Mouse (Mus musculus) limb, embryonic 11.5 days (tissue): ENCODE data around the gene Rubcnl. TPM values are rescaled to one million over a fixed set of nuclear protein-coding genes. Genes with fewer than 3 reads are reported as not detected.

Experiments used
- ATAC-seq: fragments of 200-750 bp; cut with Nextera tagmentation; 2 replicates; pipeline ENCODE4 v1.8.0; 2017; ENCODE audit warnings: low read depth; ENCODE audit not compliant: insufficient number of reproducible peaks, low FRiP score, low TSS enrichment
- DNase-seq: peaks from one replicate; pipeline ENCODE4 v3.0.0-alpha.2; 2015; ENCODE audit warnings: low spot score
- H3K27ac ChIP-seq: fragments of 300-500 bp; sonication (generic); replicated peaks from 2 replicates; pipeline ENCODE4 v1.5.1; 2014; ENCODE audit warnings: low read depth, mild to moderate bottlenecking, low read length
- H3K27me3 ChIP-seq: fragments of 300-500 bp; sonication (generic); 2 replicates; pipeline ENCODE4 v1.6.1; 2014; ENCODE audit warnings: mild to moderate bottlenecking, low read length, mixed read lengths; ENCODE audit not compliant: control insufficient read depth, insufficient read depth
- H3K36me3 ChIP-seq: fragments of 300-500 bp; sonication (generic); 2 replicates; pipeline ENCODE4 v1.6.1; 2014; ENCODE audit warnings: mild to moderate bottlenecking, low read length, moderate library complexity, mixed read lengths; ENCODE audit not compliant: control insufficient read depth, insufficient read depth
- H3K4me1 ChIP-seq: fragments of 300-500 bp; sonication (generic); 2 replicates; pipeline ENCODE4 v1.6.1; 2014; ENCODE audit warnings: low read length, mixed read lengths; ENCODE audit not compliant: control insufficient read depth, insufficient read depth
- H3K4me2 ChIP-seq: fragments of 300-500 bp; sonication (generic); 2 replicates; pipeline ENCODE4 v1.6.1; 2014; ENCODE audit warnings: low read depth, mild to moderate bottlenecking, moderate library complexity; ENCODE audit not compliant: severe bottlenecking
- H3K4me3 ChIP-seq: fragments of 300-500 bp; sonication (generic); 2 replicates; pipeline ENCODE4 v1.5.1; 2014; ENCODE audit warnings: low read depth, low read length
- H3K9ac ChIP-seq: fragments of 300-500 bp; sonication (generic); 2 replicates; pipeline ENCODE4 v1.6.1; 2014; ENCODE audit warnings: mild to moderate bottlenecking, low read length
- H3K9me3 ChIP-seq: fragments of 300-500 bp; sonication (generic); 2 replicates; pipeline ENCODE4 v1.6.1; 2016; ENCODE audit warnings: low read length; ENCODE audit not compliant: control insufficient read depth
- WGBS: fragments of 180-500 bp; shearing (Covaris S2); extraction: QIAGEN DNeasy Blood & Tissue Kit; methylation state at CpG from one replicate; pipeline ENCODE4 v1.1.7; 2014; 5-methylcytosine and 5-hydroxymethylcytosine counted together
- polyA plus RNA-seq: library from polyadenylated mRNA; unstranded; fragments of >200 nt; fragmentation: Nextera tagmentation; extraction: Ambion mirVana; gene quantifications from 2 replicates; pipeline ENCODE4 v1.2.1, GENCODE M21; 2014

Gene Rubcnl
- polyA plus RNA-seq, 1 experiment from 2014 or later = 0.79 TPM

GRCm38 (mm10) chr14:75022522-75022921 lies 6.7 kb downstream of the Rubcnl start:
- Histone ChIP-seq H3K4me3 (no peak overlapping the region), H3K4me2 (no peak overlapping the region), H3K9me3 (no peaks in the 10 kb centered on the region), H3K27ac (no peak overlapping the region), H3K9ac (no peak overlapping the region), H3K4me1 (no peaks in the 10 kb centered on the region), H3K36me3 (no peaks in the 10 kb centered on the region), H3K27me3 (no peaks in the 10 kb centered on the region)
- 89% methylated on average over 9 of the region's 9 CpGs for WGBS
- no peak for DNase-seq
- ATAC-seq = no peak

DNA sequence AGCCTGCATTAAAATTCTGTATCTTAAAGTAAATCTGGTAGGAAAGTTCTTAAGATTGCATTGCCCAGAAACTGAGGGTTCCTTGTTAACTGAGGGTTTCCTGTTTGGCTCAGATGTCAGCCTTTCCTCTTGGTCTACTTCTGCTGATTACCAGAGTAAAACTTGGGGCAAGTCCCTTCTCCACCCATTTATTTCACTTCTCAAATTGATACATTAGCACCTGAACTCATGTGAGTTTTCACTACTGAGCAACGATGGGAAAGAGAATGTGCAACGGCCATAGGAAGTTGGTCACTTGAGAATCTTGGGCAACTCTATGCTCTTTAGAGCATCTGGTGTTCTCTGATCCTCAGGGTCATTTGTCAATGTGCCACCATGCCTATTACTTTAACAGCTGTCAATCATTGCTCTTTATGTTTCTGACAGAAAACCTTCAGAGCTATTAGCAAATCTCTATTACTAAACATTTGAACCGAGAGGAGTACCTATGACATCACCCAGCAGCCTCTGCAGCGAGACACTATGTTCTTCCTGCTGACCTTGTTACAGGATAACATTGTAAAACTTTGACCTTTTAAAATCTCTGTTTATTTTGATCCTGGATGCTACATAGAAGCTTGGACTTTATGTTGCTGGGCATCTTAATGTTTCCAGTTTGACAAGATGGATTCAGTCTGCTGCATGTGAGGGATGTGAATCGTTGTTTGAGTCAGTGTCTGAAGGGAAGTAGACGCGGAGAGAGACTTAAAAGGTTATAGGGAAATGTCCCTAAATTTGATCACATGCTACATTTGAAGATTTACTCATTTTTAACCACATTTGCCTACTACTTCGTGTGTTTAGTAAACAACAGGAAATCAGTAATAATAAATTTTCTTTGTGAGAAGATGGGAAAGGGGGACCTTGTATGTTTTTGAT lies 9.2 kb downstream of the Rubcnl start:
- no peaks in the 10 kb centered on the region for H3K9me3 ChIP-seq
- no peaks in the 10 kb centered on the region for H3K36me3 ChIP-seq
- H3K4me2 ChIP-seq = no peak overlapping the region
- H3K4me3 ChIP-seq = no peak overlapping the region
- WGBS = 84% methylated on average over 8 of the region's 8 CpGs
- H3K9ac ChIP-seq = no peak overlapping the region
- no peaks in the 10 kb centered on the region for H3K4me1 ChIP-seq
- H3K27me3 ChIP-seq = no peaks in the 10 kb centered on the region
- DNase-seq (no peak), ATAC-seq (no peak)
- no peak overlapping the region for H3K27ac ChIP-seq

DNA sequence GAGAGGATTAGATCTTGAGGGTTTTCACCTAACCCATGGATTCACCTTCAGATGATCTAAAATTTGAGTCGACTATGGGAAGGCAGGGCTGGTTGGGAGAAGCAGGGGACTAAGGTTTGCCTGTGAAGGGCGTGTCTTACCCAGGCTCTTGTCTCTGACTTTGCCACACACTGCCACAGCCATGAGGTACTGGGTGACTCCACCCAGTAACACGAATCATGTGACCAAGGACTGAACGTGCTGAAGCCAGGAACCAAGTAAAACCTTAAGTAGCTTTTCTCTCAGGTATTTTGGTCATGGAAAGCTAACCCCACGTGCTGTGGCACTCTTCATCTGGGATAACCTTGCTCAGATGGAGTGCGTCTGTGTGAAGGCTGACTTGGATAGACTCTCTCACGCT lies 14.9 kb downstream of the Rubcnl start:
- Histone ChIP-seq H3K27ac (no peak overlapping the region), H3K4me3 (no peak overlapping the region), H3K36me3 (no peaks in the 10 kb centered on the region), H3K9ac (no peak overlapping the region), H3K4me2 (no peak overlapping the region), H3K9me3 (no peaks in the 10 kb centered on the region), H3K4me1 (no peaks in the 10 kb centered on the region), H3K27me3 (no peaks in the 10 kb centered on the region)
- ATAC-seq = no peak
- 75% methylated on average over 7 of the region's 7 CpGs for WGBS
- DNase-seq = no peak

DNA sequence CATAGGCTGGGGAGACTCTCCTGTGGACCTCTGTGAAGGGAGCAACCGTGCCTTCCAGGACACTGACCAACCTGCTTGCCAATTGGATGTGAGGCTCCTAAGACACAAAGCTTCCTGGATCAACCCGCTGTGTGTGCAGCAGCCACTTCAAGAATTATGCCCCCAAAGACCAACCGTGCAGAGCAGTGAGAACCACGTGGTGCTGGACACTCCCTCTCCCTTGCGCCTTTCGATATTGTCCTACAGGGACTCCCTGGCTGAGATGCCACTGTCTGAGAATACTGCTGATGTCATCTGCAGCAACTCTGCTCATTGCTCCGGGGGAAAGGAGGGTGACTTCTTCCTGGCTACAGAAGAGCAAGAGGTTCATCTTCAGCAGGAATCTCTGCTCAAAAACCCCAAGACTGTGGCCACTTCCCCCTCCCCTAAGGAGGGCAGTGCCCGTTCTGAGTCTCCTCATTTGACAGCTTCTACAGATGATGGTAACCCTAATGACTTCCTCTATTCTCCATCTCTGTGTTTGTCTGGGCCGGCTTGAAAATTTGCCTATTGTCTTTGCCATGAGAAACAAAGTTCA lies 16.3 kb downstream of the Rubcnl start:
- DNase-seq (no peak), ATAC-seq (no peak)
- Histone ChIP-seq H3K4me2 (no peak overlapping the region), H3K36me3 (no peaks in the 10 kb centered on the region), H3K27ac (no peak overlapping the region), H3K9ac (no peak overlapping the region), H3K27me3 (no peaks in the 10 kb centered on the region), H3K4me1 (no peaks in the 10 kb centered on the region), H3K4me3 (no peak overlapping the region), H3K9me3 (no peaks in the 10 kb centered on the region)
- WGBS = 83% methylated on average over 9 of the region's 9 CpGs

DNA sequence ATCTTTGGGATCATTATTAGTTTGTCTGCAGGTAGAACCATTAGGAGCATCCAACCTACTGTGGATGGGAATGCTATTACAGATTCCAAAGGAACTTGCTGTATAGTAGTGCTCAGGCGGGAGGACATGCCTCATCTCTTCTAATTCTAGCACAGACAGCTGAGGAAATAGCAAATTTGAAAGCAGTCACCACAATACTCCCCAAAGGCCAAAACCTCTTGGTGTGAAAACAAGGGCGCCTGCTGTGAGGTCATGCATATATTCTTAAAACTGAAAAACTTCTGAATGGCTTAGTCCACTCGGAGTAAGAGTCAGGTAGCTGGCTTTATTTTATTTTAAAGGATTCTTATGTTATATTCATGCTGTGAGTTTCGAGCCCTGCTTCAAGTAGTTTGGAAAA lies 16.9 kb downstream of the Rubcnl start:
- Histone ChIP-seq H3K4me3 (no peak overlapping the region), H3K36me3 (no peaks in the 10 kb centered on the region), H3K27ac (no peak overlapping the region), H3K9me3 (no peaks in the 10 kb centered on the region), H3K4me2 (no peak overlapping the region), H3K9ac (no peak overlapping the region), H3K4me1 (no peaks in the 10 kb centered on the region), H3K27me3 (no peaks in the 10 kb centered on the region)
- no peak for ATAC-seq
- 86% methylated on average over 4 of the region's 4 CpGs for WGBS
- no peak for DNase-seq

- Histone ChIP-seq H3K36me3 (no peaks in the 10 kb centered on the region), H3K4me2 (no peak overlapping the region), H3K9ac (no peak overlapping the region), H3K9me3 (no peaks in the 10 kb centered on the region), H3K27ac (no peak overlapping the region), H3K4me1 (no peaks in the 10 kb centered on the region), H3K27me3 (no peaks in the 10 kb centered on the region), H3K4me3 (no peak overlapping the region)
- 86% methylated on average over 3 of the region's 3 CpGs for WGBS
- DNase-seq (no peak), ATAC-seq (no peak)
Measured at GRCm38 (mm10) chr14:75034240-75034639, 18.4 kb downstream of the Rubcnl start.

DNA sequence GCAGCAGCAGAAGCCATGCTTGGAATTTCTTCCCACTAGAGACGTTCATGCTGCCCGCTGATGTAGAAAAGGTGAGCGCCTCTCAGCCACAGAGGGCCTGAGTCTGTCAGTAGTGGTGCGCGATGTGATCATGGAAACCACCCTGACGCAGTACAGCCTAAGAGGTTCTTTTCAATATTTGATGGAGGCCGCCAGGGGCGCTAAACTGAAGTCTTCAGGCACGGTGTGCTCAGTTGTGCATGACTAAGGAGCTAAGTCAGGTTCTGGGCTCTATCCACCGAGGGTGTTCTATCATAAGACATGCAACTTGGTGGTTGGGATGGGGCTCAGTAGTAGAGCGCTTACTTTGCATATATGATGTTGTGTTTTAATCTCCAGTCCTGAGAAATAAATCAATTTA lies 19.6 kb downstream of the Rubcnl start:
- Histone ChIP-seq H3K27me3 (no peaks in the 10 kb centered on the region), H3K27ac (no peak overlapping the region), H3K9me3 (no peaks in the 10 kb centered on the region), H3K4me3 (no peak overlapping the region), H3K4me1 (no peaks in the 10 kb centered on the region), H3K4me2 (no peak overlapping the region), H3K9ac (no peak overlapping the region), H3K36me3 (no peaks in the 10 kb centered on the region)
- no peak for DNase-seq
- WGBS = 63% methylated on average over 11 of the region's 11 CpGs
- ATAC-seq = no peak

DNA sequence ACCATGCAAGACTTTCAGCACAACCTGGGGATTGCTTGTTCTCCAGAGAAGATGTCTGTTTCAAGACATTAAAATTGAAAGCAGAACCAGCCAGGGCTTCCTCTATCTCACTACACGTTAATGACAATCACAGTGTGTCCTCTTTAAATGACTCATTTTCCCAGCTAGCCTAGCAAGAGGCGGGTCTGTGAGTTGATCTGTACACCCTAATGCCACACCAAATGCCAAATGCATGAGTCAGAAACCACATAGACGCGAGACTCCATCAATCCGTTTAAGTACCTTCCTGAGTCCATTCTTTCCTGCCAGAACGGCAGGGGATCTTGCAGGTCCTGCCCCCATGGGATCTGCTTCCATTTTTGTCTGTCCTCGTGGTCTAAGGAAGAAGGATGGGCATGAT lies 29.4 kb downstream of the Rubcnl start:
- Histone ChIP-seq H3K4me1 (no peaks in the 10 kb centered on the region), H3K9me3 (no peaks in the 10 kb centered on the region), H3K4me2 (no peak overlapping the region), H3K9ac (no peak overlapping the region), H3K4me3 (no peak overlapping the region), H3K36me3 (no peaks in the 10 kb centered on the region), H3K27ac (no peak overlapping the region), H3K27me3 (no peaks in the 10 kb centered on the region)
- 77% methylated on average over 7 of the region's 7 CpGs for WGBS
- no peak for ATAC-seq
- DNase-seq = no peak
